Mouse (Mus musculus) forebrain, embryonic 10.5 days (tissue): ENCODE data around the gene Fgfrl1. TPM values are rescaled to one million over a fixed set of nuclear protein-coding genes. Genes with fewer than 3 reads are reported as not detected.

Experiments used
- DNase-seq: peaks from one replicate; pipeline ENCODE4 v3.0.0-alpha.2; 2017; ENCODE audit warnings: low spot score; ENCODE audit errors: extremely low spot score
- H3K27ac ChIP-seq: fragments of 300-500 bp; sonication (generic); 2 replicates; pipeline ENCODE4 v1.5.1; 2016; ENCODE audit warnings: mild to moderate bottlenecking
- H3K27me3 ChIP-seq: fragments of 300-500 bp; sonication (generic); 2 replicates; pipeline ENCODE4 v1.6.1; 2016; ENCODE audit warnings: mild to moderate bottlenecking; ENCODE audit not compliant: poor library complexity, severe bottlenecking
- H3K36me3 ChIP-seq: fragments of 300-500 bp; sonication (generic); replicated peaks from 2 replicates; pipeline ENCODE4 v1.6.1; 2016; ENCODE audit warnings: mild to moderate bottlenecking, moderate library complexity
- H3K4me1 ChIP-seq: fragments of 300-500 bp; sonication (generic); 2 replicates; pipeline ENCODE4 v1.6.1; 2016
- H3K4me3 ChIP-seq: fragments of 300-500 bp; sonication (generic); 2 replicates; pipeline ENCODE4 v1.5.1; 2016; ENCODE audit warnings: mild to moderate bottlenecking, moderate library complexity
- H3K9me3 ChIP-seq: fragments of 300-500 bp; sonication (generic); 2 replicates; pipeline ENCODE4 v1.6.1; 2016; ENCODE audit warnings: mild to moderate bottlenecking, moderate library complexity
- WGBS: fragments of 180-500 bp; shearing (Covaris S2); methylation state at CpG from one replicate; pipeline ENCODE4 v1.1.7; 2016; 5-methylcytosine and 5-hydroxymethylcytosine counted together
- polyA plus RNA-seq: library from polyadenylated mRNA; unstranded; fragments of >200 nt; fragmentation: Nextera tagmentation; extraction: Ambion mirVana; gene quantifications from 2 replicates; pipeline ENCODE4 v1.2.1, GENCODE M21; 2016

Gene Fgfrl1
- polyA plus RNA-seq, 1 experiment from 2014 or later = 10.4 TPM

- H3K36me3 ChIP-seq = peaks cover 20% of the 10 kb centered on the region
- peak overlapping the region; percentile 91 for H3K27ac ChIP-seq
- DNase-seq = peak; percentile 93
- WGBS = under 1% methylated on average over 42 of the region's 43 CpGs
- no peaks in the 10 kb centered on the region for H3K9me3 ChIP-seq
- H3K4me3 ChIP-seq = peak overlapping the region; percentile 84
- H3K4me1 ChIP-seq = peaks cover 66% of the 10 kb centered on the region
- peaks cover 39% of the 10 kb centered on the region for H3K27me3 ChIP-seq
Observed at GRCm38 (mm10) chr5:108693872-108694288, 1.7 kb downstream of the Fgfrl1 start.

GRCm38 (mm10) chr5:108694352-108695261, 2.4 kb downstream of the Fgfrl1 start:
- Histone ChIP-seq H3K4me1 (peaks cover 71% of the 10 kb centered on the region), H3K27me3 (peaks cover 39% of the 10 kb centered on the region), H3K9me3 (no peaks in the 10 kb centered on the region), H3K36me3 (peaks cover 24% of the 10 kb centered on the region), H3K4me3 (peak overlapping the region; percentile 84), H3K27ac (peak overlapping the region; percentile 91)
- under 1% methylated on average over 97 of the region's 99 CpGs for WGBS
- peak; percentile 52 for DNase-seq

GRCm38 (mm10) chr5:108695861-108696260, 3.7 kb downstream of the Fgfrl1 start:
- WGBS = 93% methylated on average over 12 of the region's 12 CpGs

GRCm38 (mm10) chr5:108696542-108696941, 4.4 kb downstream of the Fgfrl1 start:
- Histone ChIP-seq H3K27me3 (peaks cover 35% of the 10 kb centered on the region), H3K27ac (peak overlapping the region; percentile 48; the same call in 1 of the 2 replicates), H3K36me3 (peaks cover 25% of the 10 kb centered on the region), H3K4me1 (peaks cover 90% of the 10 kb centered on the region), H3K9me3 (no peaks in the 10 kb centered on the region), H3K4me3 (peak overlapping the region; percentile 84; the same call in 1 of the 2 replicates)
- 82% methylated on average over 3 of the region's 3 CpGs for WGBS
- no peak for DNase-seq

More at GRCm38 (mm10) chr5:108695861-108696260, 3.7 kb downstream of the Fgfrl1 start:
- no peak for DNase-seq
- peak overlapping the region; percentile 84 for H3K4me3 ChIP-seq
- H3K4me1 ChIP-seq = peaks cover 83% of the 10 kb centered on the region
- H3K27ac ChIP-seq = peak overlapping the region; percentile 48; the same call in 1 of the 2 replicates
- H3K9me3 ChIP-seq = no peaks in the 10 kb centered on the region
- peaks cover 39% of the 10 kb centered on the region for H3K27me3 ChIP-seq
- peaks cover 24% of the 10 kb centered on the region for H3K36me3 ChIP-seq

GRCm38 (mm10) chr5:108697341-108697753, 5.2 kb downstream of the Fgfrl1 start:
- WGBS = 17% methylated on average over 4 of the region's 4 CpGs
- Histone ChIP-seq H3K27ac (peak overlapping the region; percentile 80), H3K4me1 (peaks cover 87% of the 10 kb centered on the region), H3K4me3 (peak overlapping the region; percentile 84), H3K9me3 (no peaks in the 10 kb centered on the region), H3K27me3 (peaks cover 26% of the 10 kb centered on the region), H3K36me3 (peaks cover 33% of the 10 kb centered on the region)
- peak; percentile 60 for DNase-seq

- Histone ChIP-seq H3K9me3 (no peaks in the 10 kb centered on the region), H3K4me1 (peaks cover 79% of the 10 kb centered on the region), H3K36me3 (peaks cover 63% of the 10 kb centered on the region), H3K4me3 (no peak overlapping the region), H3K27me3 (peaks cover 10% of the 10 kb centered on the region; the same call in 1 of the 2 replicates), H3K27ac (0 out of 2 replicates have a peak overlapping the region, but pooled peaks have one; percentile 20)
- no peak for DNase-seq
- WGBS = 77% methylated on average over 3 of the region's 3 CpGs
Observed at GRCm38 (mm10) chr5:108700346-108700745, 8.2 kb downstream of the Fgfrl1 start.

GRCm38 (mm10) chr5:108701341-108702021, 9.3 kb downstream of the Fgfrl1 start:
- no peak overlapping the region for H3K4me3 ChIP-seq
- H3K9me3 ChIP-seq = no peaks in the 10 kb centered on the region
- 0 out of 2 replicates have a peak overlapping the region, but pooled peaks have one; percentile 20 for H3K27ac ChIP-seq
- peaks cover 65% of the 10 kb centered on the region for H3K36me3 ChIP-seq
- H3K4me1 ChIP-seq = peaks cover 68% of the 10 kb centered on the region
- DNase-seq = no peak
- 70% methylated on average over 10 of the region's 10 CpGs for WGBS
- 0 out of 2 replicates have a peak, but pooled peaks cover under 1% of the 10 kb centered on the region for H3K27me3 ChIP-seq

GRCm38 (mm10) chr5:108703754-108704626, 11.8 kb downstream of the Fgfrl1 start:
- H3K36me3 ChIP-seq = peaks cover 78% of the 10 kb centered on the region

GRCm38 (mm10) chr5:108707758-108708157, 15.6 kb downstream of the Fgfrl1 start:
- Histone ChIP-seq H3K4me1 (peaks cover 13% of the 10 kb centered on the region), H3K27me3 (no peaks in the 10 kb centered on the region), H3K4me3 (no peak overlapping the region), H3K27ac (no peak overlapping the region), H3K36me3 (peaks cover 61% of the 10 kb centered on the region), H3K9me3 (no peaks in the 10 kb centered on the region)
- WGBS = 82% methylated on average over 2 of the region's 2 CpGs
- no peak for DNase-seq

More at GRCm38 (mm10) chr5:108703754-108704626, 11.8 kb downstream of the Fgfrl1 start:
- no peak for DNase-seq
- Histone ChIP-seq H3K27ac (0 out of 2 replicates have a peak overlapping the region, but pooled peaks have one; percentile 0), H3K27me3 (no peaks in the 10 kb centered on the region), H3K9me3 (no peaks in the 10 kb centered on the region), H3K4me1 (peaks cover 43% of the 10 kb centered on the region), H3K4me3 (no peak overlapping the region)
- 84% methylated on average over 12 of the region's 12 CpGs for WGBS

- H3K27me3 ChIP-seq = no peaks in the 10 kb centered on the region
- H3K4me3 ChIP-seq = no peak overlapping the region
- peaks cover 54% of the 10 kb centered on the region for H3K36me3 ChIP-seq
- peaks cover 9% of the 10 kb centered on the region for H3K4me1 ChIP-seq
- WGBS = 91% methylated on average over 1 of the region's 1 CpGs
- no peak overlapping the region for H3K27ac ChIP-seq
- DNase-seq = no peak
- no peaks in the 10 kb centered on the region for H3K9me3 ChIP-seq
Observed at GRCm38 (mm10) chr5:108708419-108708818, 16.2 kb downstream of the Fgfrl1 start.

GRCm38 (mm10) chr5:108708981-108709731, 17.0 kb downstream of the Fgfrl1 start:
- H3K36me3 ChIP-seq = peaks cover 47% of the 10 kb centered on the region
- H3K4me3 ChIP-seq = no peak overlapping the region
- DNase-seq = no peak
- H3K27me3 ChIP-seq = no peaks in the 10 kb centered on the region
- no peak overlapping the region for H3K27ac ChIP-seq
- peaks cover 4% of the 10 kb centered on the region for H3K4me1 ChIP-seq
- WGBS = 69% methylated on average over 6 of the region's 6 CpGs
- H3K9me3 ChIP-seq = no peaks in the 10 kb centered on the region
